Mouse (Mus musculus) bone marrow, adult 2 months (tissue): ENCODE measurements around the gene Mid1.
"Not testable (repeated sequence)": the region's sequence is repeated elsewhere in the genome, so short reads cannot be mapped to it uniquely, and the experiment has no call there.

Source experiments
- CTCF ChIP-seq: fragments of 200-500 bp; IDR thresholded peaks from 2 replicates; pipeline ENCODE4 v1.5.1; 2011; ENCODE audit warnings: low read length, control low read depth; ENCODE audit not compliant: control insufficient read depth, insufficient read depth
- POLR2A ChIP-seq: fragments of 200-500 bp; IDR thresholded peaks from 2 replicates; pipeline ENCODE4 v1.6.1; 2011; ENCODE audit warnings: low read depth, mild to moderate bottlenecking, control low read depth, low read length, borderline replicate concordance; ENCODE audit not compliant: control insufficient read depth

DNA sequence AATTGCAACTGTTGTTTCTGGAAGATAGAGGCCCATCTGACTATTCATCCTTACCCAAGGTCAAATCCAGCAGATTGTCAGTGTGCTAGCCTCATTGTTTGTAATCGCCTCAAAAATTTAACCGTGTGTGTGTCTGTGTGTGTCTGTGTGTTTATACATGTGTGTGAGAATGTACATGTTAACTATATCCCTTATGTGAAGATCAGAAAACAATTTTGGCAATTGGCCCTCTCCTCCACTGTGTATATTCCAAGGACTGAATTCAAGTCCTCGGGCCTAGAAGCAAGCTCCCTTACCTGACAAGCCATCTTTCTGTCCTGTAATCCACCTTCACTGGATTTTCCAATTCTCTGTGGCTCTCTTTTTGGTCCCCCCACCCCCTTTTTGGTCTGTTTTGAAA lies 288.8 kb downstream of the Mid1 start:
- TF ChIP-seq CTCF, POLR2A: not testable (repeated sequence)
